Mouse (Mus musculus): ENCODE measurements around the gene M1ap.

GRCm38 (mm10) chr6:82918371-82918770 is 28.3 kb upstream of the M1ap start:
- TF ChIP-seq CTCF (IDR thresholded peaks at IDR 0.05; ENCODE audit: low read depth, low read length) = no peak
- TF ChIP-seq POLR2A (IDR thresholded peaks at IDR 0.05; ENCODE audit: extremely low read depth, insufficient read depth, low read length) = no peak
